ENCODE assay signal across 8 mouse cellular contexts in the genomic region with DNA sequence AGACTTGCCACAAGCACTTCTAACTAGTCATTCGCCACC. TPM values are rescaled to one million over a fixed set of nuclear protein-coding genes. Genes with fewer than 3 reads are reported as not detected.
A peak's percentile ranks its signal among the peaks of the same experiment; 100 is the strongest.
DNase-seq lines count a peak whose midpoint lies in the region; ATAC-seq and TF ChIP-seq lines count a peak whose summit lies in the region.

A gene (minus strand): TSS at position 30 of the 39 bp plus-strand sequence.

- no peaks in the 10 kb centered on the region for H3K9me3 ChIP-seq in E14TG2a.4 (ENCODE audit: low read length)
- peaks cover 9% of the 10 kb centered on the region for H3K9me3 ChIP-seq in forebrain, embryonic 16.5 days (ENCODE audit: control insufficient read depth, low read length)

- H3K4me3 ChIP-seq in E14TG2a.4 (replicated peaks; ENCODE audit: low read length) = peak within 1 kb of the TSS; percentile 70
- peak within 1 kb of the TSS; percentile 46 for H3K4me3 ChIP-seq in forebrain, embryonic 16.5 days (replicated peaks; ENCODE audit: low read length)

- peaks cover 38% of the 10 kb centered on the region for H3K27me3 ChIP-seq in E14TG2a.4 (ENCODE audit: insufficient read depth, low read length)
- H3K27me3 ChIP-seq in forebrain, embryonic 16.5 days (replicated peaks; ENCODE audit: control insufficient read depth, insufficient read depth, low read length) = no peaks in the 10 kb centered on the region

- intact Hi-C loops in left cerebral cortex, postnatal 4 days (cut with DNase I) = loop anchor here (5.0 to 10.0 kb wide), 2 partner anchors 322 to 466 kb away; no protein-coding TSS in a partner anchor

- ATAC-seq in frontal cortex, adult (ENCODE audit: low TSS enrichment) = no peak
- no peak for ATAC-seq in forebrain, embryonic 16.5 days

- DNase-seq in frontal cortex, adult 2 months (ENCODE audit: extremely low spot score in 1 of 2, low spot score in 1 of 2) = no peak
- DNase-seq in left cerebral cortex, postnatal 4 days = no peak
- DNase-seq in thymus, postnatal 25 days = no peak
- no peak for DNase-seq in gastrocnemius, postnatal 25 days
- no peak for DNase-seq in frontal cortex, postnatal 36 days (ENCODE audit: low spot score in 2 of 2)

- H3K4me1 ChIP-seq in E14TG2a.4 (replicated peaks; ENCODE audit: low read depth, low read length) = peaks cover 8% of the 10 kb centered on the region
- peaks cover 4% of the 10 kb centered on the region for H3K4me1 ChIP-seq in forebrain, embryonic 16.5 days (replicated peaks; ENCODE audit: control insufficient read depth, insufficient read depth, low read length)

- WGBS in forebrain, embryonic 16.5 days = 0% methylated on average over 1 of the region's 1 CpGs

- H3K4me2 ChIP-seq in forebrain, embryonic 16.5 days (ENCODE audit: low read length) = peak within 1 kb of the TSS; percentile 55

- peak within 1 kb of the TSS; percentile 81 for H3K27ac ChIP-seq in forebrain, embryonic 16.5 days (ENCODE audit: low read length)

- no peak for TF ChIP-seq CTCF in E14TG2a.4 (conservative IDR thresholded peaks at IDR 0.05; ENCODE audit: low read length)

- no peaks in the 10 kb centered on the region for H3K36me3 ChIP-seq in E14TG2a.4 (ENCODE audit: insufficient read depth, low read length)
- H3K36me3 ChIP-seq in forebrain, embryonic 16.5 days (ENCODE audit: control insufficient read depth, insufficient read depth) = peaks cover 10% of the 10 kb centered on the region

- peak within 1 kb of the TSS; percentile 67 for H3K9ac ChIP-seq in forebrain, embryonic 16.5 days (replicated peaks; ENCODE audit: low read depth, low read length)

RNA-seq across cellular contexts. Expression of the gene that starts here (rescaled TPM):
- polyA plus RNA-seq in frontal cortex, adult 2 months (2012; rRNA removed) = 172 and 196 TPM in 2 replicates
- polyA plus RNA-seq in forebrain, embryonic 16.5 days (2015; fragmentation: Nextera tagmentation; extraction: Ambion mirVana) = 156 and 198 TPM in 2 replicates
- 100 to 1,000 TPM; 630 to 637 TPM for total RNA-seq in left cerebral cortex, postnatal 4 days (2021)
- under 1 TPM; 0.10 to 0.62 TPM for total RNA-seq in gastrocnemius, postnatal 25 days (2021)

Comparison
In these comparisons a context has a peak if more than half of its experiments do, and no peak if none do; other contexts are left out.
1. RNA of the gene that starts here (total RNA-seq): 630 to 637 TPM in left cerebral cortex, postnatal 4 days; 0.10 to 0.62 TPM in gastrocnemius, postnatal 25 days; every median in the first group is over 100 times any median in the second.